Mouse (Mus musculus) olfactory bulb, adult 2 months (tissue): Measurements from ENCODE around the gene Smpd1.

Experiments used
- CTCF ChIP-seq: fragments of 200-500 bp; IDR thresholded peaks from 2 replicates; pipeline ENCODE4 v1.5.1; 2012; ENCODE audit warnings: low read depth, mild to moderate bottlenecking, low read length, moderate library complexity; ENCODE audit not compliant: insufficient read depth
- POLR2A ChIP-seq: fragments of 200-500 bp; IDR thresholded peaks from 2 replicates; pipeline ENCODE4 v1.6.1; 2012; ENCODE audit warnings: mild to moderate bottlenecking, low read depth, low read length, moderate library complexity; ENCODE audit not compliant: insufficient read depth

- TF ChIP-seq POLR2A, result no peak
- no peak for TF ChIP-seq CTCF
Measured at GRCm38 (mm10) chr7:105524222-105524621, 29.9 kb upstream of the Smpd1 start.
